Mouse (Mus musculus): ENCODE results near the gene Galnt18. TPM values are rescaled to one million over a fixed set of nuclear protein-coding genes. Genes with fewer than 3 reads are reported as not detected.

The Galnt18 gene
- total RNA-seq, 2 experiments from 2014 or later = not detected

Other genes with a start within 250 kb of the Galnt18 start
- 15.3 and 19.4 TPM in 2 replicates for gene Usp47, start 243.5 kb upstream of the Galnt18 start, total RNA-seq (2015; ENCODE audit: low replicate concordance)
- 35.2 and 42.5 TPM in 2 replicates for gene Usp47, start 243.5 kb upstream of the Galnt18 start, total RNA-seq (2017; ENCODE audit: low replicate concordance)